Mouse (Mus musculus): ENCODE measurements around the gene Gja5.
"Not testable (repeated sequence)": the region's sequence is repeated elsewhere in the genome, so short reads cannot be mapped to it uniquely, and the experiment has no call there.

Gene Gja5

GRCm38 (mm10) chr3:97044188-97044587 is 139.7 kb downstream of the Gja5 start:
- no peak for DNase-seq

- DNase-seq = no peak
These were observed 143.3 kb downstream of the Gja5 start for GRCm38 (mm10) chr3:97047757-97048156.

- no peak for DNase-seq
These were observed 143.9 kb downstream of the Gja5 start for GRCm38 (mm10) chr3:97048360-97048759.

- no peak for DNase-seq
These were observed 146.8 kb downstream of the Gja5 start for GRCm38 (mm10) chr3:97051264-97051744.

- DNase-seq = no peak
These were observed 147.7 kb downstream of the Gja5 start for GRCm38 (mm10) chr3:97052069-97052799.

GRCm38 (mm10) chr3:97058704-97059103 is 154.2 kb downstream of the Gja5 start:
- DNase-seq = no peak

GRCm38 (mm10) chr3:97060119-97060518 is 155.6 kb downstream of the Gja5 start:
- DNase-seq = no peak

- DNase-seq = no peak
These were observed 158.3 kb downstream of the Gja5 start for GRCm38 (mm10) chr3:97062814-97063213.

GRCm38 (mm10) chr3:97064046-97064445 is 159.6 kb downstream of the Gja5 start:
- no peak for DNase-seq

- DNase-seq = not testable (repeated sequence)
These were observed 165.1 kb downstream of the Gja5 start for GRCm38 (mm10) chr3:97069589-97069988.

GRCm38 (mm10) chr3:97071916-97072315 is 167.4 kb downstream of the Gja5 start:
- not testable (repeated sequence) for DNase-seq

GRCm38 (mm10) chr3:97072361-97072760 is 167.9 kb downstream of the Gja5 start:
- not testable (repeated sequence) for DNase-seq

- DNase-seq = not testable (repeated sequence)
These were observed 171.4 kb downstream of the Gja5 start for GRCm38 (mm10) chr3:97075744-97076350.

- DNase-seq = no peak
These were observed 171.9 kb downstream of the Gja5 start for GRCm38 (mm10) chr3:97076412-97076811.

GRCm38 (mm10) chr3:97078436-97078835 is 173.9 kb downstream of the Gja5 start:
- DNase-seq = no peak

GRCm38 (mm10) chr3:97082156-97082555 is 177.7 kb downstream of the Gja5 start:
- no peak for DNase-seq

- no peak for DNase-seq
These were observed 182.8 kb downstream of the Gja5 start for GRCm38 (mm10) chr3:97087326-97087725.

- not testable (repeated sequence) for DNase-seq
These were observed 183.8 kb downstream of the Gja5 start for GRCm38 (mm10) chr3:97088291-97088690.

- DNase-seq = not testable (repeated sequence)
These were observed 187.5 kb downstream of the Gja5 start for GRCm38 (mm10) chr3:97091971-97092370.

GRCm38 (mm10) chr3:97096664-97097063 is 192.2 kb downstream of the Gja5 start:
- not testable (repeated sequence) for DNase-seq

GRCm38 (mm10) chr3:97100784-97101641 is 196.5 kb downstream of the Gja5 start:
- DNase-seq = no peak

GRCm38 (mm10) chr3:97103946-97104345 is 199.5 kb downstream of the Gja5 start:
- not testable (repeated sequence) for DNase-seq

GRCm38 (mm10) chr3:97104696-97105430 is 200.4 kb downstream of the Gja5 start:
- DNase-seq = no peak
